Mouse (Mus musculus): ENCODE data around the gene Epha8. TPM values are rescaled to one million over a fixed set of nuclear protein-coding genes. Genes with fewer than 3 reads are reported as not detected.

Epha8 gene
- polyA plus RNA-seq, 1 experiment from 2014 or later, result 0.52 TPM

DNA sequence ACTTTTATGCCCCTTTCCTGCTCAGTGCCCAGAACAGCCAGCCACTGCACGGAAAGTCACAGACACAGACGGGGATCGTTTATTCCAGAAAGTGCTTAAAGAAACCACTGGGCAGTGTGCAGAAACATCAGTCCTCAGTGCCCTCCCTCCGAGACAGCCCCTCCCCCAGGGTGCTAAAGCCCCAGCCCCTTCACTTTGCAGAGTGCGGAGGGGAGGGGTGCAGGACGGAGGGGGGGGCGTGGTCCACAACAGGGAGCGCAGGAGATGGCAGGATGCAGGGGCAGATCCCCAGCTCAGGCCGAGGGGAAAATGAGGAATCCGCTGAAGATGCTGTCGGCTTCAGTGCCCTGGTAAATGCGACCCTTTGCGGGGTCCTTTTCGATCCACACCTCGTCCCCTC is 60.8 kb downstream of the Epha8 start:
- H3K27me3 ChIP-seq (ENCODE audit: control insufficient read depth, insufficient read depth, low read length), result no peaks in the 10 kb centered on the region
- H3K4me3 ChIP-seq (ENCODE audit: low read depth, low read length), result no peak overlapping the region
- H3K4me2 ChIP-seq (replicated peaks; ENCODE audit: low read depth, low read length), result no peak overlapping the region
- H3K4me1 ChIP-seq (ENCODE audit: control insufficient read depth, insufficient read depth, low read length), result peaks cover 13% of the 10 kb centered on the region; the same call in 1 of the 2 replicates
- H3K9me3 ChIP-seq (ENCODE audit: control insufficient read depth, low read depth, low read length), result no peaks in the 10 kb centered on the region
- WGBS, result 3% methylated on average over 15 of the region's 15 CpGs
- ATAC-seq (ENCODE audit: insufficient number of reproducible peaks, insufficient read depth, low FRiP score, low read depth), result no peak
- no peak overlapping the region for H3K27ac ChIP-seq (ENCODE audit: low read length)
- no peaks in the 10 kb centered on the region for H3K36me3 ChIP-seq (ENCODE audit: control insufficient read depth, insufficient read depth, low read length)
- H3K9ac ChIP-seq (replicated peaks; ENCODE audit: low read depth, low read length), result no peak overlapping the region

GRCm38 (mm10) chr4:136894821-136895220 is 61.8 kb downstream of the Epha8 start:
- H3K36me3 ChIP-seq (ENCODE audit: control insufficient read depth, insufficient read depth, low read length), result no peaks in the 10 kb centered on the region
- H3K4me2 ChIP-seq (replicated peaks; ENCODE audit: low read depth, low read length), result no peak overlapping the region
- H3K27me3 ChIP-seq (ENCODE audit: control insufficient read depth, insufficient read depth, low read length), result no peaks in the 10 kb centered on the region
- H3K27ac ChIP-seq (ENCODE audit: low read length), result no peak overlapping the region
- no peak overlapping the region for H3K9ac ChIP-seq (replicated peaks; ENCODE audit: low read depth, low read length)
- H3K4me1 ChIP-seq (ENCODE audit: control insufficient read depth, insufficient read depth, low read length), result peaks cover 13% of the 10 kb centered on the region; the same call in 1 of the 2 replicates
- ATAC-seq (ENCODE audit: insufficient number of reproducible peaks, insufficient read depth, low FRiP score, low read depth), result no peak
- no peaks in the 10 kb centered on the region for H3K9me3 ChIP-seq (ENCODE audit: control insufficient read depth, low read depth, low read length)
- no peak overlapping the region for H3K4me3 ChIP-seq (ENCODE audit: low read depth, low read length)
- 70% methylated on average over 4 of the region's 4 CpGs for WGBS

DNA sequence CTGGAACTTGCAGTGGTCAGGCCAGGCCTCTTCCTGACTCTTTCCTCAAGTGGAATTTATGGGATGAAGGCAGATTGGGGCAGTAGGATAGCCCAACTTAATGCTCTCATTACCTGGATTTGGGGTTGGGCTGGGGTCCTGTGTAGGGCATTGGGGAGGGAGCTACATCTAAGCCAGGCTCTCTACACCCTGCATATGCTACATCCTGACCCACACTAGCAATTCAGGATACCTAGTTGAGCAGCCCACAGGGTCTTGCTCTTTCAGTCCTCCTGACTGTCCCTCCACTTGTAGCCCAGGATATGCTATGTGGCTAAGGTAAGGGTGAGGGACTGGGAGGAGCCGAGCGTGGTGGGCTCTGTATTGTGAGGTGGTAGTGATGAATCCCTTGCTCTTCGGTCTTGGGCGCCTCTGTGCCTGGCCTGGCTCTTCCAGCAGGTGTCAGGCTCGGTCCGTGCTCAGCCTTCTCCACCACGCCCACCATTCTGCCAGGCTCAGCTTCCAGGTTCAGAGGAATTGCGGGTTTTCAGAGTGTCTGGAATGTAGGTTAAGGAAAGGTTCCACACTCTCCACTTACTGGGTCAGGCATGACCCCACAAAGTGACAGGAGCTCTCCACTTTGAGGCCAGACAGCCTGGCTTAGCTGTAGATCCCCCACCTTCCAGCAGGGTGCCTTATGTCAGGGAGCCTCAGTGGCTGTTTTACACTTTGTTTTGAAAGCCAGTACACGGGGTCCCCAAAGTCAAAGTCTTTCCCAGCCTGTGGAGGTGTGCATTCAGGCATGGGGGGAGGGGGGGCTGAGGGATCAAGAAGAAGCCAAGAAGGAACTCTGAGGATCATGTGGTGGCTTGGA is 62.7 kb downstream of the Epha8 start:
- Histone ChIP-seq H3K36me3 (ENCODE audit: control insufficient read depth, insufficient read depth, low read length) (no peaks in the 10 kb centered on the region), H3K9ac (replicated peaks; ENCODE audit: low read depth, low read length) (no peak overlapping the region), H3K4me3 (ENCODE audit: low read depth, low read length) (no peak overlapping the region), H3K4me1 (ENCODE audit: control insufficient read depth, insufficient read depth, low read length) (peaks cover 13% of the 10 kb centered on the region; the same call in 1 of the 2 replicates), H3K27ac (ENCODE audit: low read length) (no peak overlapping the region), H3K27me3 (ENCODE audit: control insufficient read depth, insufficient read depth, low read length) (no peaks in the 10 kb centered on the region), H3K4me2 (replicated peaks; ENCODE audit: low read depth, low read length) (no peak overlapping the region), H3K9me3 (ENCODE audit: control insufficient read depth, low read depth, low read length) (no peaks in the 10 kb centered on the region)
- ATAC-seq (ENCODE audit: insufficient number of reproducible peaks, insufficient read depth, low FRiP score, low read depth), result no peak
- 4% methylated on average over 9 of the region's 9 CpGs for WGBS

GRCm38 (mm10) chr4:136892811-136893210 is 63.8 kb downstream of the Epha8 start, which contains the start of gene C1qc:
Gene C1qc (minus strand): TSS chr4:136893065.
- H3K4me1 ChIP-seq (ENCODE audit: control insufficient read depth, insufficient read depth, low read length), result peaks cover 7% of the 10 kb centered on the region; the same call in 1 of the 2 replicates
- H3K27ac ChIP-seq (ENCODE audit: low read length), result no peak within 1 kb of the TSS
- no peak for ATAC-seq (ENCODE audit: insufficient number of reproducible peaks, insufficient read depth, low FRiP score, low read depth)
- 58% methylated on average over 5 of the region's 5 CpGs for WGBS
- H3K4me3 ChIP-seq (ENCODE audit: low read depth, low read length), result no peak within 1 kb of the TSS
- H3K9me3 ChIP-seq (ENCODE audit: control insufficient read depth, low read depth, low read length), result no peaks in the 10 kb centered on the region
- no peak within 1 kb of the TSS for H3K4me2 ChIP-seq (replicated peaks; ENCODE audit: low read depth, low read length)
- H3K27me3 ChIP-seq (ENCODE audit: control insufficient read depth, insufficient read depth, low read length), result no peaks in the 10 kb centered on the region
- no peak within 1 kb of the TSS for H3K9ac ChIP-seq (replicated peaks; ENCODE audit: low read depth, low read length)
- H3K36me3 ChIP-seq (ENCODE audit: control insufficient read depth, insufficient read depth, low read length), result no peaks in the 10 kb centered on the region

DNA sequence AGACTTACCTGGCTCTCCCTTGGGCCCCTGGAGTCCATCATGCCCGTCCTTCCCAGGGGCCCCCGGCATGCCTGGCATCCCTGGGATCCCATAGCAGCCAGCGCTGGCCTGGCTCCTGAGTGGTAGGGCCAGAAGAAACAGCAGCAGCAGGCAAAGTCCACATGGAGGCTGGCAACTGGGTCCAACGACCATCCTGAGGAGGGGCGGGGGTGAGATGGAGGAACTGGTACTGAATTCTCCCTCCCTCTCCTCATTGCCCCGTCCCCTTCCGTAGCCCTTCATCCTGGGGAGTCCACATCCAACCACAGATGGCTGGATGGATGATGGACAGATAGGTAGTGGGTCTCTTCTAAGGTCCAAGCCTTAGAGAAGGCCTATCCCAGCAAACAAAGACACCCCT is 64.2 kb downstream of the Epha8 start:
- ATAC-seq (ENCODE audit: insufficient number of reproducible peaks, insufficient read depth, low FRiP score, low read depth), result no peak
- Histone ChIP-seq H3K9ac (replicated peaks; ENCODE audit: low read depth, low read length) (no peak overlapping the region), H3K27me3 (ENCODE audit: control insufficient read depth, insufficient read depth, low read length) (no peaks in the 10 kb centered on the region), H3K4me2 (replicated peaks; ENCODE audit: low read depth, low read length) (no peak overlapping the region), H3K4me3 (ENCODE audit: low read depth, low read length) (no peak overlapping the region), H3K9me3 (ENCODE audit: control insufficient read depth, low read depth, low read length) (no peaks in the 10 kb centered on the region), H3K4me1 (ENCODE audit: control insufficient read depth, insufficient read depth, low read length) (peaks cover 7% of the 10 kb centered on the region; the same call in 1 of the 2 replicates), H3K27ac (ENCODE audit: low read length) (no peak overlapping the region), H3K36me3 (ENCODE audit: control insufficient read depth, insufficient read depth, low read length) (no peaks in the 10 kb centered on the region)
- 48% methylated on average over 7 of the region's 7 CpGs for WGBS

- H3K4me1 ChIP-seq (ENCODE audit: control insufficient read depth, insufficient read depth, low read length), result peaks cover 4% of the 10 kb centered on the region; the same call in 1 of the 2 replicates
- H3K4me3 ChIP-seq (ENCODE audit: low read depth, low read length), result no peak overlapping the region
- no peak for ATAC-seq (ENCODE audit: insufficient number of reproducible peaks, insufficient read depth, low FRiP score, low read depth)
- H3K4me2 ChIP-seq (replicated peaks; ENCODE audit: low read depth, low read length), result no peak overlapping the region
- WGBS, result 81% methylated on average over 4 of the region's 4 CpGs
- no peaks in the 10 kb centered on the region for H3K27me3 ChIP-seq (ENCODE audit: control insufficient read depth, insufficient read depth, low read length)
- H3K36me3 ChIP-seq (ENCODE audit: control insufficient read depth, insufficient read depth, low read length), result no peaks in the 10 kb centered on the region
- no peak overlapping the region for H3K9ac ChIP-seq (replicated peaks; ENCODE audit: low read depth, low read length)
- no peak overlapping the region for H3K27ac ChIP-seq (ENCODE audit: low read length)
- no peaks in the 10 kb centered on the region for H3K9me3 ChIP-seq (ENCODE audit: control insufficient read depth, low read depth, low read length)
Observed at GRCm38 (mm10) chr4:136891115-136891514, 65.5 kb downstream of the Epha8 start.

DNA sequence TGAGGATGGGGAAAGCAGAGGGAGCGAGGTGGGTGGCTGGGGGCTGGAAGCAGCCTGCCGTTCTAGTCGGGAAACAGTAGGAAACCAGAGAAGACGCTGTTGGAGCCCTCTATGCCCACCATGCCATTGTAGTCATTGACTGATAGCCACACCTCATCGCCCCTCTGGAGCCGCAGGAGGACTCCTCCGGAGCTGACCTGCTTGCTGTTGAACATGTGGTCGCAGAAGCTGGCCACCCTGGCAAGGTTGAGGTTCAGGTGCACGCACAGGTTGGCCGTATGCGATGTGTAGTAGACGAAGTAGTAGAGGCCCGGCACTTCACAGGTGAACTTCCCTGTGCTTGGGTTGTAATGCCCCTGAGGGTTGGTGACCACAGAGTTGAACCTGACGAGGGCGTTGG is 66.6 kb downstream of the Epha8 start:
- H3K27me3 ChIP-seq (ENCODE audit: control insufficient read depth, insufficient read depth, low read length), result no peaks in the 10 kb centered on the region
- WGBS, result 85% methylated on average over 15 of the region's 15 CpGs
- H3K4me1 ChIP-seq (ENCODE audit: control insufficient read depth, insufficient read depth, low read length), result no peaks in the 10 kb centered on the region
- H3K27ac ChIP-seq (ENCODE audit: low read length), result no peak overlapping the region
- no peak overlapping the region for H3K9ac ChIP-seq (replicated peaks; ENCODE audit: low read depth, low read length)
- no peak for ATAC-seq (ENCODE audit: insufficient number of reproducible peaks, insufficient read depth, low FRiP score, low read depth)
- H3K36me3 ChIP-seq (ENCODE audit: control insufficient read depth, insufficient read depth, low read length), result no peaks in the 10 kb centered on the region
- H3K9me3 ChIP-seq (ENCODE audit: control insufficient read depth, low read depth, low read length), result no peaks in the 10 kb centered on the region
- H3K4me3 ChIP-seq (ENCODE audit: low read depth, low read length), result no peak overlapping the region
- no peak overlapping the region for H3K4me2 ChIP-seq (replicated peaks; ENCODE audit: low read depth, low read length)

DNA sequence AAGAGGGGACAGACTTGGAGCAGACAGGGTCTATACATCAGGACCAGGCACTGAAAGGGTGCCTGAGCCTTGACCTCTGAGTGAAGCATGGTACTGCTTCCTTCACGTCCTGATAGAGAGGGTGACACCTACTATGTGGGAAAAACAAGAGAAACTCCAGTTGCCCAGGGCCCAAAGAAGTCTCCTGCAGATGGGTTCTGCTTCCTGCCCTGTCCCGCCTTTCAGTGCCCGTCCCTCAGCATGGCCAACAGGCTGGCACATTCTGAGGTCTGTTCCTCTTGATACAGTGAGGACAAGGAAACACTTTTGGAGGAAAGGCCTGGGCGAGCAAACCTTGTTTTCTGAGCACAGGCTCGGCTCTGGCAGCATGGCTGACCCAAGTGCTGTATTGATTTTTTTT is 68.9 kb downstream of the Epha8 start:
- no peak overlapping the region for H3K27ac ChIP-seq (ENCODE audit: low read length)
- WGBS, result 54% methylated on average over 5 of the region's 5 CpGs
- no peak overlapping the region for H3K4me2 ChIP-seq (replicated peaks; ENCODE audit: low read depth, low read length)
- H3K27me3 ChIP-seq (ENCODE audit: control insufficient read depth, insufficient read depth, low read length), result no peaks in the 10 kb centered on the region
- H3K36me3 ChIP-seq (ENCODE audit: control insufficient read depth, insufficient read depth, low read length), result no peaks in the 10 kb centered on the region
- no peaks in the 10 kb centered on the region for H3K4me1 ChIP-seq (ENCODE audit: control insufficient read depth, insufficient read depth, low read length)
- no peak overlapping the region for H3K9ac ChIP-seq (replicated peaks; ENCODE audit: low read depth, low read length)
- H3K9me3 ChIP-seq (ENCODE audit: control insufficient read depth, low read depth, low read length), result no peaks in the 10 kb centered on the region
- H3K4me3 ChIP-seq (ENCODE audit: low read depth, low read length), result no peak overlapping the region
- no peak for ATAC-seq (ENCODE audit: insufficient number of reproducible peaks, insufficient read depth, low FRiP score, low read depth)

Measured in stomach, embryonic 14.5 days (tissue).